Comparison of ENCODE assay signal across 9 mouse cellular contexts in genomic region chr10:86022474-86022816, GRCm38 (mm10). TPM values are rescaled to one million over a fixed set of nuclear protein-coding genes. Genes with fewer than 3 reads are reported as not detected.
DNase-seq lines count a peak whose midpoint lies in the region; ATAC-seq and TF ChIP-seq lines count a peak whose summit lies in the region.
"Had no signal": no experiment of that assay in that cellular context is flagged by ENCODE, and none has a peak within 500 bp of the region (broad histone marks: within the 10 kb centered on the region; RNA-seq: fewer than 3 reads in every experiment).

No protein-coding gene starts in this region.

- peak overlapping the region; percentile 71 for H3K4me2 ChIP-seq in heart, embryonic 16.5 days (ENCODE audit: low read depth, low read length)
- H3K4me2 ChIP-seq in hindbrain, embryonic 16.5 days (ENCODE audit: low read length): peak overlapping the region; percentile 89
- H3K4me2 ChIP-seq in midbrain, embryonic 14.5 days (ENCODE audit: low read length): peak overlapping the region; percentile 79

- WGBS in heart, embryonic 16.5 days: 4% methylated on average over 6 of the region's 6 CpGs
- 8% methylated on average over 6 of the region's 6 CpGs for WGBS in hindbrain, embryonic 16.5 days
- WGBS in midbrain, embryonic 14.5 days: 10% methylated on average over 6 of the region's 6 CpGs

- peak; percentile 24 for ATAC-seq in heart, embryonic 16.5 days (replicated peaks; ENCODE audit: extremely low read depth, insufficient read depth, low FRiP score)
- ATAC-seq in hindbrain, embryonic 16.5 days: peak; percentile 4; the same call in 1 of the 2 replicates
- no peak; the same call in 1 of the 2 replicates for ATAC-seq in midbrain, embryonic 14.5 days (ENCODE audit: low FRiP score, low TSS enrichment)

- no peaks in the 10 kb centered on the region for H3K27me3 ChIP-seq in heart, embryonic 16.5 days (ENCODE audit: control insufficient read depth, insufficient read depth, low read length)
- no peaks in the 10 kb centered on the region for H3K27me3 ChIP-seq in hindbrain, embryonic 16.5 days (replicated peaks; ENCODE audit: control insufficient read depth, insufficient read depth, low read length)
- no peaks in the 10 kb centered on the region for H3K27me3 ChIP-seq in midbrain, embryonic 14.5 days (ENCODE audit: control insufficient read depth, insufficient read depth, low read length)
- H3K27me3 ChIP-seq: Patski had no signal

- no peaks in the 10 kb centered on the region for H3K9me3 ChIP-seq in heart, embryonic 16.5 days (replicated peaks; ENCODE audit: control insufficient read depth, low read length)
- no peaks in the 10 kb centered on the region for H3K9me3 ChIP-seq in hindbrain, embryonic 16.5 days (ENCODE audit: control insufficient read depth, low read length)
- no peaks in the 10 kb centered on the region for H3K9me3 ChIP-seq in midbrain, embryonic 14.5 days (ENCODE audit: control insufficient read depth, low read length)

- no peaks in the 10 kb centered on the region for H3K36me3 ChIP-seq in heart, embryonic 16.5 days (ENCODE audit: control insufficient read depth, insufficient read depth)
- no peaks in the 10 kb centered on the region for H3K36me3 ChIP-seq in hindbrain, embryonic 16.5 days (ENCODE audit: control insufficient read depth, insufficient read depth, low read length)
- no peaks in the 10 kb centered on the region for H3K36me3 ChIP-seq in midbrain, embryonic 14.5 days (ENCODE audit: control insufficient read depth, insufficient read depth, low read length)

- H3K27ac ChIP-seq in heart, embryonic 16.5 days (ENCODE audit: low read length): peak overlapping the region; percentile 81
- peak overlapping the region; percentile 82; the same call in 1 of the 2 replicates for H3K27ac ChIP-seq in hindbrain, embryonic 16.5 days (ENCODE audit: low read depth, low read length)
- peak overlapping the region; percentile 77; the same call in 1 of the 2 replicates for H3K27ac ChIP-seq in midbrain, embryonic 14.5 days (replicated peaks; ENCODE audit: low read depth, low read length)

- TF ChIP-seq CTCF in brain, embryonic 14.5 days (IDR thresholded peaks at IDR 0.05; ENCODE audit: borderline replicate concordance, extremely low read depth, insufficient read depth, insufficient read length): 0 out of 2 replicates have a peak, but pooled peaks have one; percentile 1

- no peak for DNase-seq in heart, adult 8-10 months (ENCODE audit: low spot score)
- DNase-seq in brain, embryonic 14.5 days (ENCODE audit: low read depth): no peak
- DNase-seq in midbrain, embryonic 14.5 days: no peak
- DNase-seq in ovary, adult 18-20 months (ENCODE audit: low spot score): no peak
- DNase-seq in kidney, adult 8-10 months: no peak
- DNase-seq in right cerebral cortex, postnatal 14 days: no peak

- TF ChIP-seq POLR2A in brain, embryonic 14.5 days (IDR thresholded peaks at IDR 0.05; ENCODE audit: borderline replicate concordance, extremely low read depth, insufficient read depth, insufficient read length, poor library complexity, severe bottlenecking): no peak

- peaks cover 3% of the 10 kb centered on the region; the same call in 1 of the 2 replicates for H3K4me1 ChIP-seq in heart, embryonic 16.5 days (ENCODE audit: control insufficient read depth, insufficient read depth, low read length)
- peaks cover 10% of the 10 kb centered on the region for H3K4me1 ChIP-seq in hindbrain, embryonic 16.5 days (ENCODE audit: control insufficient read depth, insufficient read depth, low read depth, low read length)
- H3K4me1 ChIP-seq in midbrain, embryonic 14.5 days (ENCODE audit: control insufficient read depth, insufficient read depth, low read length): peaks cover 6% of the 10 kb centered on the region

- H3K4me3 ChIP-seq in heart, embryonic 16.5 days (ENCODE audit: low read length): peak overlapping the region; percentile 63
- peak overlapping the region; percentile 95 for H3K4me3 ChIP-seq in hindbrain, embryonic 16.5 days (ENCODE audit: low read length)
- peak overlapping the region; percentile 83 for H3K4me3 ChIP-seq in midbrain, embryonic 14.5 days (replicated peaks; ENCODE audit: low read depth, low read length)

- peak overlapping the region; percentile 78 for H3K9ac ChIP-seq in heart, embryonic 16.5 days (ENCODE audit: low read length)
- peak overlapping the region; percentile 75 for H3K9ac ChIP-seq in hindbrain, embryonic 16.5 days (ENCODE audit: low read depth, low read length)
- peak overlapping the region; percentile 86 for H3K9ac ChIP-seq in midbrain, embryonic 14.5 days (replicated peaks; ENCODE audit: low read length)

RNA-seq across cellular contexts. Expression of gene Fbxo7, which starts 0.7 kb away (rescaled TPM):
- 20.9 and 24.2 TPM in 2 replicates for polyA plus RNA-seq in heart, embryonic 16.5 days (2015; fragmentation: Nextera tagmentation; extraction: Ambion mirVana)
- 10 to 100 TPM; 15.3 to 18.8 (median 17.1) TPM for total RNA-seq in heart, adult 8-10 months (2022)
- polyA plus RNA-seq in brain, embryonic 14.5 days (2012; rRNA removed): 15.7 and 17.4 TPM in 2 replicates
- polyA plus RNA-seq in hindbrain, embryonic 16.5 days (2015; fragmentation: Nextera tagmentation; extraction: Ambion mirVana): 21.8 and 24.9 TPM in 2 replicates
- 18.9 and 19.6 TPM in 2 replicates for polyA plus RNA-seq in midbrain, embryonic 14.5 days (2014; fragmentation: Nextera tagmentation; extraction: Ambion mirVana)

RNA-seq across cellular contexts. Expression of gene Bpifc, which starts 10.8 kb away (rescaled TPM):
- polyA plus RNA-seq in heart, embryonic 16.5 days (2015; fragmentation: Nextera tagmentation; extraction: Ambion mirVana): 0.28 and 0.31 TPM in 2 replicates
- not detected for total RNA-seq in heart, adult 8-10 months (2022)
- polyA plus RNA-seq in brain, embryonic 14.5 days (2012; rRNA removed): 0.04 and 0.15 TPM in 2 replicates
- polyA plus RNA-seq in hindbrain, embryonic 16.5 days (2015; fragmentation: Nextera tagmentation; extraction: Ambion mirVana): 0.05 TPM in 1 of 2 replicates, not detected in the other
- not detected in 2 replicates for polyA plus RNA-seq in midbrain, embryonic 14.5 days (2014; fragmentation: Nextera tagmentation; extraction: Ambion mirVana)
